Mouse (Mus musculus) retina, postnatal 1 day (tissue): ENCODE measurements at regions not wholly inside any gene's neighbourhood (a gene's known extent, or its start where the extent isn't known, plus 50 kb on each side); places are given as distances from the start of the nearest gene placed in this dataset.

Experiments
- DNase-seq: peaks from one replicate; pipeline ENCODE4 v3.0.0-alpha.2; 2012

GRCm38 (mm10) chr17:75893559-75893958 is 341.8 kb upstream of the Fam98a start:
- DNase-seq: no peak

- DNase-seq: no peak
Measured at GRCm38 (mm10) chr17:75892156-75892555, 340.4 kb upstream of the Fam98a start.

GRCm38 (mm10) chr17:75891564-75891963 is 339.8 kb upstream of the Fam98a start:
- DNase-seq: no peak

- DNase-seq: peak; percentile 52
Measured at GRCm38 (mm10) chr17:75877848-75878247, 326.1 kb upstream of the Fam98a start.

GRCm38 (mm10) chr17:75876895-75877294 is 325.1 kb upstream of the Fam98a start:
- peak; percentile 7 for DNase-seq

GRCm38 (mm10) chr17:75874535-75874934 is 322.8 kb upstream of the Fam98a start:
- no peak for DNase-seq

- peak; percentile 89 for DNase-seq
Measured at GRCm38 (mm10) chr17:75870492-75870891, 318.7 kb upstream of the Fam98a start.

- DNase-seq: peak; percentile 15
Measured at GRCm38 (mm10) chr17:75857015-75857414, 305.3 kb upstream of the Fam98a start.

GRCm38 (mm10) chr17:75815997-75816626 is 264.4 kb upstream of the Fam98a start:
- DNase-seq: peak; percentile 97

- DNase-seq: no peak
Measured at GRCm38 (mm10) chr17:75812163-75812562, 260.4 kb upstream of the Fam98a start.

GRCm38 (mm10) chr17:75808524-75809326 is 257.0 kb upstream of the Fam98a start:
- peak; percentile 95 for DNase-seq

GRCm38 (mm10) chr17:75808025-75808424 is 256.3 kb upstream of the Fam98a start:
- no peak for DNase-seq

- no peak for DNase-seq
Measured at GRCm38 (mm10) chr17:75804358-75804757, 252.6 kb upstream of the Fam98a start.

GRCm38 (mm10) chr17:75796380-75796779 is 244.6 kb upstream of the Fam98a start:
- DNase-seq: no peak

- DNase-seq: no peak
Measured at GRCm38 (mm10) chr17:75795772-75796171, 244.0 kb upstream of the Fam98a start.

GRCm38 (mm10) chr17:75779770-75780169 is 228.0 kb upstream of the Fam98a start:
- no peak for DNase-seq

GRCm38 (mm10) chr17:75776611-75777010 is 224.9 kb upstream of the Fam98a start:
- no peak for DNase-seq

GRCm38 (mm10) chr17:75775518-75775917 is 223.8 kb upstream of the Fam98a start:
- no peak for DNase-seq

- DNase-seq: no peak
Measured at GRCm38 (mm10) chr17:75772861-75773260, 221.1 kb upstream of the Fam98a start.

GRCm38 (mm10) chr17:75768654-75769053 is 216.9 kb upstream of the Fam98a start:
- DNase-seq: no peak

GRCm38 (mm10) chr17:75763391-75763790 is 211.6 kb upstream of the Fam98a start:
- no peak for DNase-seq

- DNase-seq: no peak
Measured at GRCm38 (mm10) chr17:75756487-75756886, 204.7 kb upstream of the Fam98a start.

GRCm38 (mm10) chr17:75716458-75716857 is 164.7 kb upstream of the Fam98a start:
- DNase-seq: no peak

- DNase-seq: no peak
Measured at GRCm38 (mm10) chr17:75714578-75714977, 162.8 kb upstream of the Fam98a start.
